Mouse (Mus musculus) c-Kit-positive CD71-negative TER-119-negative erythroid progenitor cells, embryonic 14.5 days (primary cell): ENCODE data around the gene Syn3.
"Not testable (repeated sequence)": the region's sequence is repeated elsewhere in the genome, so short reads cannot be mapped to it uniquely, and the experiment has no call there.

Source experiments
- DNase-seq: peaks from one replicate; pipeline ENCODE4 v3.0.0-alpha.2; 2013; ENCODE audit warnings: low read depth

The Syn3 gene

GRCm38 (mm10) chr10:86047786-86048185, 450.9 kb downstream of the Syn3 start:
- no peak for DNase-seq

GRCm38 (mm10) chr10:86046371-86046770, 452.3 kb downstream of the Syn3 start:
- DNase-seq, result no peak

DNA sequence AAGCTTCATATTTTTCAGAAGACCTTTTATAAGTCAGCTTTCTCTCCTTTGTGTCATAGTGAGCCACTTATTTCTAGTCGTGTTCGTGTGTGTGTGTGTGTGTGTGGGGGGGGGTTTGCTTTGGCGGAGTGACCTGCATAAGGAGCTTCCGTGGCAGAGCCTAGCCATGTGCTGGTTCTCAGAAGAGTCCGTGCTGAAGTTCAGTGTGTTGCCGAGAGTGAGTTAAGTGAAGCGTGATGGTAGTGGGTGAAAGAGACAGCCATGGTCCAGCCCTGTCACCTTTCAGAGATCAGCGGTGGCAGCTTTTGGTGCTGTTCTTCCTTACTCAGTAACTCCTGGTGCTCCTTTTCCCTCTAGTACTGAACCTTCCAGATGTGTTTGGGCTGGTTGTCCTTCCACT, 454.6 kb downstream of the Syn3 start:
- DNase-seq, result no peak

DNA sequence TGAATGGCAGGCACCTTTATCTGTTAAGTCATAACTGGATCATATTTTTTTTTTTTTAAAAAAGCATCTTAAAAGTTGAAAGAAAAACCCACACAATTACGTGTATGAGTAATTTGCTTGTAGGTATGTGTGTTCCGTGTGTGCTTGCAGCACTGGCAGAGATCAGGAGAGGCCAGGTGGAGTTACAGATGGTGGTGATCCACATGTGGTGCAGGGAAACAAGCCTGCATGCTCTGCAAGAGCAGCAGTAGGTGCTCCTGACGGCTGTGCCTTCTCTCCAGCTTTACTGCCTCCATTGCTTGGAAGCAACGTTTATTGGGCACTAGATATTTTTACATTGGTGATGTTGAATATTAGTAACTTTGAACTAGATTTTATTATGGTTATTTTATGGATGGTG, 455.0 kb downstream of the Syn3 start:
- no peak for DNase-seq

- DNase-seq, result no peak
Observed at GRCm38 (mm10) chr10:86034007-86034728, 464.5 kb downstream of the Syn3 start.

- DNase-seq, result no peak
Observed at GRCm38 (mm10) chr10:86032517-86032916, 466.2 kb downstream of the Syn3 start.

DNA sequence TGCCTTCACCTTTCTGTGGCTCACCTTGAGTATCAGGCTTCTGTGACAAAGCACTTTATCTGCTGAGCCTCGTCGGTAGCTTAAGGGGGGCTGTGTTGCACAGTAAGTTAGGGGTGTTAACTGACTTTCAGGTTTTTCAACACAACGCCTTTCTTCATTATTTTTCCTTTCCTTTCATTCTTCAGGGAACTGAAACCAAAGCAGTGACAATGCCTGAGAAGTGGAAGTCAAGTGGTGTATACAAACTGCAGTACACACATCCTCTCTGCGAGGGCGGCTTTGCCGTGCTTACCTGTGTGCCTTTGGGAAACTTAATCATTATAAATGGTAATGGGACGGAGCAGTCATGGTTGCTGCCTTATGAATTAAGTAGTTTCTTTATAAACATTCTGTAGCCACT, 468.0 kb downstream of the Syn3 start:
- no peak for DNase-seq

GRCm38 (mm10) chr10:86026807-86027206, 471.9 kb downstream of the Syn3 start:
- DNase-seq, result not testable (repeated sequence)

DNA sequence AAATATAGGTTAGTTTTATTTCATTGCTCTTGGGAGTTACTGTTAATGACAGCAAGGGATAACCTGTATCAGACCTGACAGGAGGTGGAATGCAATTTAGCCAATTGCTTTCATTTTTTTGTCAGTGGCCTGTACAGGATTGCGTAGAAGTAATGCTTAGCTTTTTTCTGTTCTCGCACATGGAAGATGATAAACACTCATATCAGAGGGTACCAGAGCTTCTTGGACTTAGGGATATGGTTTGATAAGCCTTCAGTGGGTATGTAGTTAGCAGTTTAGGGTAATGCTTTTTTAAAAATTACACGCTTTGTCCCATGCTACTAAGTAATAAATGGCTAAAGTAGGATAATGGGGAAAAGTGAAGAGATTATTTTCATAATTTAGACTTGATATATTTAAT, 472.3 kb downstream of the Syn3 start:
- peak; percentile 30 for DNase-seq

GRCm38 (mm10) chr10:86025906-86026305, 472.8 kb downstream of the Syn3 start:
- DNase-seq, result no peak

GRCm38 (mm10) chr10:86023149-86023548, 475.5 kb downstream of the Syn3 start:
- DNase-seq, result no peak

DNA sequence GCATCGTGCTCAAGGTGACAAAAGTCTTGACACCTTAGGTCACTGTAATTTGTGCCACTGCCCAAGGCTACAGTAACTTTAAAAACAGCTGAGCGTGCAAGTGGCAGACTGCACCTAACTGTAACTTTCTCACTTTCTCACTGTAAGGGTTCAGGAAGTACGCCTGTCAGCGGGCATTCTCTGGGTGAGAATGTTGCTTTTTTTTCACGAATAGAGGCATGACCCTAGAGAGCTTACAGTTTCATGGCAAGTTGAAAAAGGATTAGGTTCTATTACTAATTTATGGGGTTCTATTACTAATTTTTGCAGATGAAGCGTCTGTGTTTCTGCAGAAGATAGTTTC, 476.3 kb downstream of the Syn3 start:
- no peak for DNase-seq

GRCm38 (mm10) chr10:86021749-86022473, 476.8 kb downstream of the Syn3 start, which contains the start of gene Fbxo7:
Gene Fbxo7, plus strand, starts transcription at chr10:86021972.
- DNase-seq, result peak; percentile 79

DNA sequence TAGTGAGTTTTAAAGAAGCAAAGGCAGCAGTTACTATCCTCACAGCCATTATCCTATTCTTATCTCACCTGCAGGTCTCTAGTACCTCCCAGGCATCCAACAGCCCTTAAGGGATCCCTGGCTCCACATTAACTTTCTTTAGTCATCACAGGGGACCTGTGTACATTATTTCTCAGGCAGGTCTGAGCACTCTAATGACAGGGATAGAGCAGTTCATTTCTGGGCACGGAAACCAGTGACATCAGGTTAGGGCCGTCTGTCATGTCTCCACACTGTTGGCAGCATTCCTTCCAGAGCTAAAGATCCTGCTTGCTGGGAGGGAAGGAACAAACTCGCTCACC, 477.3 kb downstream of the Syn3 start:
- no peak for DNase-seq

DNA sequence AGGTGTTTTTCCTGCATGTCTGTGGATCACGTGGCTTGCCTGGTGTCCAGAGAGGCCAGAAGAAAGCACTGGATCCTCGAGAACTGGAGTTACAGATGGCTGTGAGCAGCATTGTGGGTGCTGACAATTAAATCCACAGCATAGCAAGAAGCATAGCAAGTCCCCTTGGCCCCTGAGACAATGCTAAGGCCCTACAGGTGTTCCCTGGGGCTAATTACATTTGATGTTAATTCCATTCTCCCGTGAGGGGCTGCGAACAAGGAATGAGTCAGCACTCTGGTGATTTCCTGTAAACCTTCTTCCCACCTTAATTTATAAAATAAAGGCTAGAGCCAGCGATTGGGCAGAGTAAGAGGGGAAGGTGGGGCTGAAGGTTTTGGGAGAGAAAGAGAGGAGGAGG, 479.9 kb downstream of the Syn3 start:
- DNase-seq, result no peak

DNA sequence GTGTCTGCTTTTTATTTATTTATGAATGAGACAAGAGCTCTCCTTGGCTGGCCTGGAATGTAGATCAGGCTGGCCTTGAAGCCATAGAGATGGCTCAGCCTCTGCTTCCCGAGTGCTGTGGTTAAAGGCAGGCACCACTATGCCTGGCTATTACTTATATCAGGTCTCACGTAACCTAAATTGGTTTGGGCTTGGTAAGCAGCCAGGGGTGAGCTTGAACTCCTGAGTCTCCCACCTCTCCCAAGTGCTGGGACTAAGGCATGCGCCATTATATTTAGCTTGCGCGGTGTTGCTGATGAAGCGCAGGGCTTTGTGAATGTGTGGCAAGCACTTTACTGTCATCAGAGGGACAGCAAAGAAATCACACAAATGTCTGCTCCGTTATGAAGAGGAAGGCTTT, 480.9 kb downstream of the Syn3 start:
- DNase-seq, result no peak

DNA sequence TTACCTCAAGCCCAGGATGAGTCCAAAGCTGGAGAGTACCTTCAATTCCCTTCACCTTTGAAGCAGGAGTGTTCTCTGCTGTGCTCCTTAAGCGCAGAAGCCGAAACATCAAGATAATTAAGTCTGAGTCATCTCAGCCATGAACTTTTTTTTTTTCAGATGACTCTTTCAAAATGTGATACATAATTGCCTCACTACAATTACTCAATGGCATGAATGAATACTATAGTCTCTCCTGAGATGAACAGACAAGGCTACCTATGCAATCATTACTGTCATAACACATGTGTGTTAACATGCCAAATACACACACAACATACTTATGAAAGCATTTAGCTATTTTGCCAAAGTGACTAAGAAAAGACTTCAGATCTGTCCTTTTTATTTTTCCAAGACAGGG, 486.9 kb downstream of the Syn3 start, which contains the start of gene Bpifc:
Bpifc (minus strand) TSS at position 115 of the 400 bp plus-strand sequence.
- no peak for DNase-seq

- DNase-seq, result no peak
Observed at GRCm38 (mm10) chr10:86011172-86011571, 487.5 kb downstream of the Syn3 start.

- no peak for DNase-seq
Observed at GRCm38 (mm10) chr10:86010636-86011035, 488.1 kb downstream of the Syn3 start.

- DNase-seq, result no peak
Observed at GRCm38 (mm10) chr10:86009688-86010087, 489.0 kb downstream of the Syn3 start.

DNA sequence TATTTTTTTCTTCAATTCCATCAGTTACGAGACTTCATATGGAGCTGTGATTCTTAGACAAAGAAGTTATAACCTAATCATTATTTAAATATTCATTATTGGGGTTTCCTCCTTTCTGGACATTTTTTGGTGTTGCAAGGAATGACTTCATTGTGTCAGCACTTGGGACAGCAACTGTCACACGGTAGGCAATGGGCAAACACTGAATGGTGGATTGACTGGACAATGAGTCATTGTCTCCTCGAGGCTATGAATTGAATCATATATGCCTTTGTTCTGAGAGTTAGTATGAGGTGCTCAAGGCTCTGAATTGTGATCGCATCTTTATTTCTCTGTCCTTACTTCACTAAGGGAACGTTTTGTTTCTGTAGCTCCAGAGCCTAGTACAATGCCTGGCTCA, 492.2 kb downstream of the Syn3 start:
- no peak for DNase-seq
